Mouse (Mus musculus) left cerebral cortex, adult 11 months (tissue): ENCODE results near the gene Dnah2.

Source experiments
- DNase-seq: peaks from one replicate; pipeline ENCODE4 v3.0.0; 2022; ENCODE audit warnings: low spot score

Gene Dnah2

DNA sequence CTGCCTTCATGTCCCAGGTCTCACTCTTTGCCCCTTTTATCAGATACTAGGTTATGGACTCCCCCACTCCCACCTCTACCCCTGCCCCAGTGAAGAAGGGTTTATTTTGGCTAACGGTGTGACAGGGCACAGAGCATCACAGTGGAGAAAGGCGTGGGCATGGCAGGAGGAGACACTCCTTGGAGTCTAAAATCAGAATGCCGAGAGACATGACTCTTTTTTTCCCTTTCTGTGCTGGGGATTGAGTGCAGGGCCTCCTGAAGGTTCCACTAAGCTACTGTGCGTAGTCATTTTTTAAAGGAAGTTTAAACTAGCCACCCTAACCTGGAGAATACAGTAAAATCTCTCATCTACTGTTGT, 20.9 kb downstream of the Dnah2 start:
- no peak for DNase-seq

DNA sequence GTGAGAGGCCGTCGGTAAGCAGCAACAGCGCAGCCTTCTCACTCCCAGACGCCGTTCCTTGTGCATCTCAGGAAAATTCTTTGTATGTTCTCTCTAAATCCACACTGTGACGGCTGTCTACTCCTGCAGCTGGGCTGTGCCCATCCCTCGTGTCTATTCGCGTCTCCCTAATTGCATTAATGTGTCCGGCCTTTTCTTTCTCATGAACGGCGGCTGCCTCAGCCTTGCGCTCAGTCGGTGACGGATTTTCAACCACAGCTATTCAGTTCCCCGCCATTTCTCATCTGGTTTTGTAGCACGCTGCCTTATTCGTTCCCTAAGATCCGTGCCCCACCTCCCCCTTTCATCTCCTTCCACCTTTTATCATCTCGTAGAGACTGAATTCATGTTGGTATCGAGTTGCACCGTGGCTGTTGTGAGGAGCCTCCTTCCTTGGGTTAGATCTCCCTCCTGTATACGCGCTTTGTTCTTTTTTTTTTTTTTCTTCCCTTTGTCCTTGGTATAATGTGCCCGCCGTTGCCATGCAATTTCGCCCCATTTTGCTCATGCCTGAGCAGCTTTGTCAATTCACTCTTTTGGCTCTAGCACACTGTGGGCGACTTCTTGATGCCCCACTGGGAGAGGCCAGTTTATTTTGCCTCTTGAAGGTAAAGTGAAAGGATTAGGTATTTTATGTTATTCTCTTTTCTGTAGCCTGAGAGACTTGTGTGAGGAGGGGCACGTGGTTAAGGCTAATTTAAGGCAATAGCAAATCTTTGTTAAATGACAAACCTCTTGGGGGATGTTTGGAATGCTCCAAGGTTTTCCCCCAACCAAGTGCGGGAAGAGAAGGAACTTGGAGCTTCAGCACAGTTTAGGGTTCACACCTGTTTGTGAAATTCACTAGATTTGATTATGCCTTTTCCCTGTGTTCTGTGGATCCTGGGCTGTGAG, 21.5 kb downstream of the Dnah2 start:
- DNase-seq, result no peak

DNA sequence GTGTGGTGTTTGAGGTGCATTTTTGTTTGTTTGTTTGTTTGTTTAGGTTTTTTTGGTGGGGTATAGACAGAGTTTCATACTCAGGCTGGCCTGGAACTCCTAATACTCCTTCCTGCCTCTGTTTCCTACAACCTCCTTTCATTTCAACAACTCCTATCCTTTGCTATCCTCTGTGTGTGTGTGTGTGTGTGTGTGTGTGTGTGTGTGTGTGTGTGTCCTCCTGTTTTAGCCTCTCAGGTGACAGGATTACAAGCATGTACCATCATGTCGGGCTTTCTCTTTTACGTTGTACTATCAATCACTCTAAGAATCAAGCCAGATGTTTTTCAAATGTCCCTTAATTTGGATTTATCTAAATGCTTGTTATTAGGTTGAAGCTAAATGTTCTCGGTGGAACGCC, 22.3 kb downstream of the Dnah2 start:
- DNase-seq, result no peak

DNA sequence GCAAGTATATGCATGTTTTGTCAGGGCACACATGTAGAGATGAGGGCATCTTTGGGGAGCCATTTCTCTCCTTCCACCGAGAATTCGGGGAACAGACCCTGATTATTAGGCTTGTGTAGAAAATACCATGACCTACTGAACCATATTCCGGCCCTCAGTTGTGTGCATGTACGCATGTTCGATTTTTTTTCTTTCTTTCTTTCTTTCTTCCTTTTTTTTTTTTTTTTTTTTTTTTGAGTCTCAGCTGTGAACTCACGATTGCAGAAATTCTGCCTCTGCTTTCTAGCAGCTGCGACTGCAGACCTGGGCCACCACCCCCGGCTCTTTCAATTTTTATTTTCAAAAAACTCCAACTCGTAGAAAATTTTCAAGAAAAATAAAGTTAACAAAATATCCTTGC, 23.2 kb downstream of the Dnah2 start:
- no peak for DNase-seq

DNA sequence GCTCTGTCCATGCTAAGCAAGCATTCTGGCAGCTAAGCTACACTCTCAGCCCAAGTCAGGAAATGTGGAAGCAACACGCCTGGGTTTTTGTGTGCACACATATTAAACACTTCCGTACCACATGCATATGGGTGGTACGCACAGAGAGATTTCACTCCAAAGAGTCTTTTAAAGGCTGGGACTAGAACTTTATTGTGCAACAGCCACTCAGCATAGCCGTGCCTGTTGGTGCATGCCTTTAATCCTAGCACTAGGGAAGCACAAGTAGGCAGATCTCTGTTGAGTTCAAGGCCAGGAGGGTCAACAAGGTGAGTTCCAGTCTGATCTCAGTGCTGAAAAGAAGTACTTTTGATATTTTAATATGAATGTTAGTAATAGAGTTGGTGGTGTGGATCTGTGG, 25.3 kb downstream of the Dnah2 start:
- no peak for DNase-seq

DNA sequence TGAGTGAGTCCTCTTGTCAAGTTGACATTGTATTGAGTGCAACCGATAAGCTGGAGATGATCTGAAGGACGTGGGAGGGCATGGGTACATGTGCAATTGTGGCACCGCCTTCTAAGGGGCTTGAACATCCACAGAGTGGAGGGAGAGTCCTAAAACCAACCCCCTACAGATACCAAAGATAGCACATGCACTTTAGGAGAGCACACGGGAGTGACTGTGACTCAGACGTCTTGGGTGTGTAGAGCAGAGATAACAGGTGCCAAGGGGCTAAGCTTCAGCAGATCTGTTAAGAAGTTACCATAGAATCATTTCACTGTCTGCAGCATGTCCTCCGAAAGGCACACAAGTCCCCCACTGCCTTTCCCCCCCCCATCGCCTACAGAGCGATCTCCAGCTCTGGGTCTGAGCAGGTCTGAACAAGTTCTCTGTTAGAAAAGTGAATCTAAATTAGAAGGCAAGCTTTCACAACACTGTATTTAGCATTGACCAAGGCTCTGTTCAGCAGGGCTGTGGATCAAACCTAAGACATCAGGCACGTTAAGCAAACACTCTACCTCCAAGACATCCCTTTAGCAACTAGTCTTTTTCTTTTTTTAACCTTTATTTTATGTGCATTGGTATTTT, 27.3 kb downstream of the Dnah2 start:
- DNase-seq, result no peak

DNA sequence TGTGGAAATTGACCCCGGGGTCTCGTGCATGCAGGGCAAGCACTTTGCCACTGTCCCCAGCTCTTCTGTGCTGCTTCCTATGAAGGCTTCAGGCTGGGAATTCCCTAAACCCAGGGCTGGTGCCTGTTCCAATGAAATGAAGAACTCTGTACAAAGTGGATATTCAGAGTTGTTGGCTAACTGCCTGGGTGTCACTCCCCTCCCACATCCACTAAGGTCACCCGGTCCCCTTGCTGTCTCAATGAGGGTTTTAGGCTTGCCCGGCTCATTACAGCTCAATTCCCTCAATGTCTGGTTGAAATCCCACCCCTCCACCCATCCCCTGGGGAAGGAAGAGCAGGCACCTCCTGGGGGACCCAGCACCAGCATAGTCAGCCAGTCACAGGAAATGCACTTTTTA, 28.9 kb downstream of the Dnah2 start:
- DNase-seq, result no peak

DNA sequence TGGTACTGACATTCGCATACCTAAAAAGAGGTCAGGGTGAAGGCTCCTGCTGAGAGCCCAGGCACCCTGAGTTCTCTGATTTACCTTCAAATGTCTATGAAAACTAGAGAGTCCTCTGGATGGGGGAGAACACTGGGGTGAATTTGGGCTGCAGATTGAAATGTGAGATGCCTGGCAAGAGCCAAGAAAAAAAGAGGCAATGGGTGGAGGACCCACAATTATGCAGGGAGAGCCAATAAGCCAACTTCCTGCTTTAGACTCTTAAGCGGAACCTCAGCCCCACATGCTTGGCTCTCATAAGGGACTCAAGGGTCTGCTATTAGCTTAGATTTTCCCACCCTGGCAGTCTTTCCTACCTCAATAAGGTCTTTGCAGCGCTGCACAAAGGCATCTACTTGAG, 32.2 kb downstream of the Dnah2 start:
- no peak for DNase-seq

DNA sequence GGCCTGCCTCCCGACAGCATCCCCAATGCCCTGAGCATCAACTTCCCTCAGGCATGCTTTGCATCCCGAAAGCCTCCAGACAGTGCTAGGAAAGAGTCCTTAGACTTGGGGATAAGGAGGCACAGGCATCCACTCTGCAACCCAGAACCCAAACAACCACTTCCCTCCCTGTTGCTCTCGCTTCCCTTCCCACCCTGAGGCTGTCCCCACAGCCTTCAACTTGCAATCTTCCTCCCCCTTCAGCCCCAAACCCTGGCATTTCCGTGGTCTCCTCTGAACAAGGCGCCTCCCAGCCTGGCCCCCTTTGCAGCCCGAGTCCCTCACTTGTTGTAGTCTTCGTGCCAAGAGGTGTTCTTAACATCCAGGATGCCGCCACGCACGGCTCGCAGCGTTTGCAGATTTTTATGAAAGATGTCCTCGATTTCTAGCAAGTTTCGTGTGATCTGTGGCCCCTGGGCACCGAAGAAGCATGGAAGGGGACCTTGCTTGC, 32.7 kb downstream of the Dnah2 start:
- DNase-seq, result no peak

DNA sequence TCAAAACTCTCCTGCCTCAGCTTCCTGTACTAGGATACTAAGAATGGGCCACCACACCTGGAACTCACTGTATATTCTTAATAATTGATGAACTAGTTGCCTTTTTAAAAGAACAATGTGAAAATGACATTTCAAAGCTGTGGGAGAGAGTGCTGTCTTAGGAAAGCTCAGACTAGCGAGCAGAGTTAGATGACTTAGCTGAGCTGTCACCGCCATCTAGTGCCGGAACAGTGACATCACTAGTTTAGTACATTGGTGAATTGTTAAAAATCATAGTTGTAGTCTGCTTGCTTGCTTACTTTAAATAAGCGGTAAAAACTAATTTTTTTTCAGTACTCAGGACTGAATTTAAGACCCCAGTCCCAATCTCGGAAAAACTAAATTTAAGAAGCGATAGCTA, 35.1 kb downstream of the Dnah2 start:
- DNase-seq, result no peak

DNA sequence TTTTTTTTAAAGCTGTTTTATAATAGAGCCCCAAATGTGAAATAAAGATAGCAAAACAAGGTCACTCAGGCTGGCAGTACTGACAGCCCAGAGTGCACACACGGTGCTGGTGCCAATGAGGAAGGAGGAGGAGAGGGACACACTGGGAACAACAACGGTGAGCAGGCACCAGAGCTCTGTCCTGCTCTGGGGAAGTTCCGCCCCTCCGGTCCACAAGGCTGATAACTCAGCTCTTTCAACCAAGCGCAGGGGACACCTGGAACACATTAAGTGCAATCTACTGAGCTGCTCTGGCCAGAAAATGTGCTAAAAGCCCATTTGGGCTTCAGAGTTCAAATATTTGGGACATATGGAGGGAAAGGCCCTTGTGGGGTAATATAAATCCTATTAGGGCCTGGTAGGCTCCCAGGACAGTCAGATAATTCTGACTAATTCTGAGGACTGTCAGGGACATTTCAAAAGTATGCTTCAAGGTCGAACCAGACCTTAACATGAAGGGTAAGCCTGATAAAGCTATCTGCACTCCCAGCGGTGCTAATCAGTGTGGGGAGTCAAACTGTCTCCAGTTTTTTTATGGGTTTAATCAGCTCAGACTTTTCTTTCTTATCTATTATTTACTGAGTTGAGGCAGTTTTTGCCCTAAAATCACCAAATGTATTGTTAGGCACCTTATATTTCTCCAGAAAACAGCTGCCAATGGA, 38.0 kb downstream of the Dnah2 start:
- no peak for DNase-seq

DNA sequence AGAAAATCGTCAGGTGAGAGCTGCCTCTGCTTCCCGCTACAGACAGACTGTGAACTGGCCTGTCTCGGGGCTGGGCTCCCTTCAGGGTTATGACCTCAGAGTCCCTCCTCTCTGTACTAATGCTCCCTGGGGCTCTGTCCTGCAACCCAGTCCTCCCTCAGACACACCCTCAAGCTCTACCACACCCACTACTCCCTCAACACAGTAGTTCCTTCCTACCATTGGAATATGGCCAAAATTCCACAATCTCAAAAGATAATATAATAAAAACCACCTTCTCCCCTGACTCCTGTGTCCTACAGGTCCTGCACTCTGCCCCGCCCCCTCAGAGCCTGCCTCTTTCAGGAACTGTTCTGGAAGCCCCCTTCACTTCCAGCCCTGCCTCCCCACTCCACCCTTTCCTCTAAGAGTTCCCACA, 45.0 kb downstream of the Dnah2 start:
- DNase-seq, result no peak

DNA sequence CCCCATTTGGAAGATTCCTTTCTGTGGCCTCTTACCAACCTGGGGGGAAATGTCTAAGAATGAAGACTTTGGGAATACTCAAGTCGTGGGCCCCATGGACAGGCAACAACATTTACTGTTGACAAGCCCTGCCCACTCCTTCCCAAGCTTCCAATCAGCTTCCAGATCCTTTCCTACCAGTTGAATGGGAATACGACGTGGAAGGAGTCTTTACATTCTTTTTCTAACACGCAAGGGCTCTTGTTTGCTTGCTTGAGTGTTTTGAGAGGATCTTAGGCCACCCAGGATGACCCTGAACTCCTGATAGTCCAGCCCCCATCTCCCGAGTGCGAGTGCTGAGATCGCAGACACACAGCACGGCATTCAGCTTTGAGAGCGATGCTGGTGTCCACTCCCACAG, 47.4 kb downstream of the Dnah2 start:
- no peak for DNase-seq

DNA sequence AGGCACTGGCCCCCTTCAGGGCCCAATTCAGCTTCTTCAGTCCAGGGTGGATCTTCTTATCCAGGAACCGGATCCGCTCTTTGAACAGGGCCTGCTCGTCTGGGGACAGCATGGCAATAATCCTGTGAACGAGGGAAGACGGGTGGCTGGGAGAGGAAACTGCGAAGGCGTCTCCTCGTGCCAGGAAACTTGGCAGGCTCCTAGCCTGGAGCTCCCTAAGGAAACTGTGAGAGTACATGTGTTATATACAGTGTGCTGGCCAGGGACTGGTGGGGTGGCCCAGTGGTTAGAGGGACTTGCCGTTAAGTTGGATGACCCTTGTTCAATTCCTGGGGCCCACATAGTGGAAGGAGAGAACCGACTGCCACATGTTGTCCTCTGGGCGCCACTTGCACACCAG, 49.8 kb downstream of the Dnah2 start:
- no peak for DNase-seq

DNA sequence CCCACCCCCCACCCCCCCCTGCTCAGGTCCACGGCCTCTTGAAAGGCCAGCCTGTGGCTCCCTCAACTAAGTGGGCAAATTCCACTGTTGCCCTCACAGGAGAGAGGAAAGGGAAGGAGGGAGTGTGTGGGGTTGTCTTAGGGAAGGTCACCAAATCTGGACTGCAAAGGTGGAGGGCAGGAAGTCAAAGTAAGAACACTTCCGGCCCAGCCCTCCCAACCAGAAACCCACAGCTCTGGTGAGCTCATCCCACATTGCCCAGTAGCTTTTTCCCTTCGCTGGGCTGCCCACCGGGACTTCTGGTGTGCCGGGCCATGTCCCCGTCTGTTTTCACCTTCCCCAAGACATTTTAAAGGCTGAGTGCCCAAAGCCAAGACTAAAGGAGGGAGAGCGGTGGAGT, 57.2 kb downstream of the Dnah2 start:
- no peak for DNase-seq

DNA sequence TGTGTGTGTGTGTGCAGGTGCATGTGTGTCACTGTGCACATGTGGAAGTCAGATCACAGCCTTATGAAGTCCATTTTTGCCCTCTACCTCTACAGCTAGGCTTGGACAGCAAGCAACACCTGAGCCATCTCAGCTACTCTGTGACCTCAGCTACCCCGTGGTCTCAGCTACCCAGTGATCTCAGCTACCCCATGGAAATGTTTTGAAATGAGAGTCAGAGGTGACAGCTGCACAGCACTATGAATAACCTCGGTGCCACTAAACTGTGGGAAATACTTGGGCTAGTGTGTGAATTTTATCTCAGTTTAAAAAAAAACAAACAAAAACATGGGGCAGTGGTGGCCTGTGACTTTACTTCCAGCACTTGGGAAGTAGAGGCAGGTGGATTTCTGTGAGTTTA, 58.0 kb downstream of the Dnah2 start:
- no peak for DNase-seq

DNA sequence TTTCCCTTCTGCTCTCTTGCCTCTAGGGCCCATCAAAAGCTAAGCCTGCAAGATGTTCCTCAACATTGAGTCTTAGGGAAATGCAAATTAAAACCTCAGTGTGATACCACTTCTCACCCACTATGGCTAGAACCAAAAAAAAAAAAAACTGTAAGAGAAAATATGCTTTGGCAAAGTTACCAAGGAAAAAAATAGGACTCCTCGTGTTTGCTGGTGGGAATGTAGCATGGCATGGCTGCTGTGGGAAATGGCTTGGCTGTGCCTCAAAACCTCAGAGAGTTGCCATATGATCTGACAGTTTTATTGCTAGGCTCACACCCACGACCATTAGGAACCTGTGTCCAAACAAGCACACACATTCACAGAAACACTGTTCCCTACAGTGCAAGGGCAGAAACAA, 61.4 kb downstream of the Dnah2 start:
- DNase-seq, result no peak

DNA sequence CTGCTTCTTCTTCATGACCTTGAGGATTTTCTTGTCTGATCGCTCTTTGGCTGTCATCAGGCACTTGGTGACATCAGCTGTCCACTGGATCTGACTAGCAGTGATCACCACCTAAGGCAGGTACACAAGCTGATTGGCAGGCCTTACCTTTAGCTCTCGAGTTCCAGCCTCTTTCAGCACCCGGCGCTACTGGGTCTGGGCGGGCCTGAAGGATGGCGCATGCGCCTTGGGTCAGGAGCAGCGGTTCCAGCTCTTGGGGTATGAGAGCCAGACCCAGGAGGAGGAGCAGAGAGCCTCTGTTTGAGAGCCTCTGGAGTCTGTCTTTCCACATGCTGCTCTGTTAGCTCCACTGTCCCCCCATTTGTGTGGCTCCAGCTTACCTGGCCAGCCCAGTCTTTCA, 71.3 kb downstream of the Dnah2 start:
- DNase-seq, result no peak

DNA sequence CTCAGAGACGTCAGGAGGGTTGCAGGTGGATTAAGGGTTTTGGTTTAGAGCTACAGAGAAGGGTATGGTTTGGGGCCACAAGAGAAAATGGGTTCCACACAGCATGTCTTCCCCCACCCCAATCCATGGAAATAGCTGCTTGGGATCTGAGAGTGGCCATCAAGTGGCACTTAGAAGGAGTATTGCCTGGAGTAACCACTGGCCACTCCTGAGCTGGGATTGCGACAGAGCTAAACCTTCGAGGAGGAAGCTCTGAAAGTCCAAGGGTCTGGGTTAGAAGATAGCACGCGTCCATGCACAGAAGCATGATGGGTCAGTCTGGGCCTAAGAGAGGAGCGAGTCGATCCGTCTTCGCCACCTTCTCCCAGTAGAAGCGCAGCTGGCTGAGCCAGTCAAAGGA, 72.1 kb downstream of the Dnah2 start:
- no peak for DNase-seq

DNA sequence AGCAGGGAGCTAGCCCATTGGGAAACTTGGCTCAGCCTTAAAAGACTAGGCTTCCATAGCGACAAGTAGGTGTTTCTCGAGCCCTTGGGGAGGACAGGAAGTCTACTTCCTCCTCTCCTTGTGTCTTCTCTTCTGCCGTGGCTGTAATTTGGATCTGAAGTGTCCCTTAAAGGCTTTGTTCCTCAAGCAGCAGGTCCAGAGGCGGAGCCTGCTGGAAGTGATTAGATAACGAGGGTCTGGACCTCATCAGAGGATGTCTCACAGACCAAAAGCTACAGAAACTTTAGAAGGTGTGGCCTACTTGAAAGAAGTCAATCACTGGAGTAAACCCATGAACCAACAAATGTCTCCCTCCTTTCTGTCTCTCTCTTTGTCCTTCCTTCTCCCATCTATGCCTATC, 74.2 kb downstream of the Dnah2 start:
- DNase-seq, result no peak

DNA sequence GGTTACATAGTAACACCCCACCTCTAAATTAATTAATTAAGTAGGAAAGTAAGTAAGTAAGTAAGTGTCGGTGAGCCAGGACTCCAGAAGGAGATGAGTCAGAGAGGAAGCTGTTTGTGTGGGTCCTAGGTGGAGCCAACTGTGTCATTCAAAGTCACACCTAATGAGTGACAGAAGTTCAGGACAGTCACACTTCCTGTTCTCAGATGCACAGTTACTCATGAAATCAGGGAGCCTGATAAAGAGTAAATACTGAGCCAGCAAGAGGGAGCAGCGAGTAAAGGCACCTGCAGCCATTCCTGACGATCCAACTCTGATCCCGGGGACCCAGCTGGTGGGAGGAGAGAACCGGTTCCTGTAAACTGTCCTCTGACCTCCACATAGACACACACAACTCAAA, 76.2 kb downstream of the Dnah2 start:
- DNase-seq, result no peak

DNA sequence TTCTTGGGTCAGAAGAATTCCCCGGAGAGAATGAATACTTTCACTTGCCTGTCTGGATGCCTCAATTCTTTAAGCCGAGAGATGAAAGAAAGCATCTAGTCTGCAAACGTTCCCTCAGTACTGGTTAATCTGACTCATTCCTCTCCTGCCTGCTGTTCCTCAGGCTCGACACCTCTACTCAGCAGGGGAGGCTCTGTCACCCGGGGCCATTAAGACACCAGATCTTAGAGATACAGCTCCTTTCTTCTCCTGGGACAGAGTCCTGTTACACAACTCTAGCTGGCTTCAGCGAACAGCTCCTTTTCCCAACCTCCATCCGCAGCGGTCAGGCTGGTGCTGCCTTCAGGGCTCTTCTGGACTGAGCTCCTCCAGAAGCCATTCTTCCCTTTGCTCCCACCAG, 77.4 kb downstream of the Dnah2 start:
- DNase-seq, result no peak

DNA sequence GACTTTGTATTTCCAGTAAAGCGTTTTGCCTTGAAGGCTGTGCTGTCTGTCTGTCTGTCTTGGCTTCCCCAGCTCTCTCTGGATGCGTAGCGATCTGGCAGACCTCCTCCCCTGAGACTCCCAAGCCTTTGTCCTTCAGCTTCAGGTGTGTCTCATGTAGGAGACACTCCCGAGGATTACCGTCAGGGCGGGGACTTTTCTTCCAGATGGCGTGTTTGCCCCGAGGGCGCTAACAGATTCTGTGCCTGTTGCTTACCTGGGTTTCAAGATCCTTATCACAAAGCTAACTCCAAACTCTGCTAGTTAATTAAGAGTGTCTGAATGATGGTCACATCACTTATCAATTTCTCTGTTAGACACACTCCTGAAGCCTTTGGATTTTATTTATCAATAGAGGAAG, 79.6 kb downstream of the Dnah2 start:
- no peak for DNase-seq
